Mouse (Mus musculus) hindbrain, embryonic 10.5 days (tissue): Measurements from ENCODE around the gene S1pr1. TPM values are rescaled to one million over a fixed set of nuclear protein-coding genes. Genes with fewer than 3 reads are reported as not detected.

Experiments used
- DNase-seq: peaks from one replicate; pipeline ENCODE4 v3.0.0-alpha.2; 2017; ENCODE audit warnings: low spot score
- H3K27ac ChIP-seq: fragments of 300-500 bp; sonication (generic); 2 replicates; pipeline ENCODE4 v1.5.1; 2016; ENCODE audit warnings: mild to moderate bottlenecking, moderate library complexity
- H3K27me3 ChIP-seq: fragments of 300-500 bp; sonication (generic); 2 replicates; pipeline ENCODE4 v1.6.1; 2016; ENCODE audit warnings: mild to moderate bottlenecking; ENCODE audit not compliant: poor library complexity, insufficient read depth, severe bottlenecking
- H3K36me3 ChIP-seq: fragments of 300-500 bp; sonication (generic); 2 replicates; pipeline ENCODE4 v1.6.1; 2016; ENCODE audit warnings: mild to moderate bottlenecking, moderate library complexity
- H3K4me1 ChIP-seq: fragments of 300-500 bp; sonication (generic); replicated peaks from 2 replicates; pipeline ENCODE4 v1.6.1; 2016; ENCODE audit warnings: mild to moderate bottlenecking
- H3K4me3 ChIP-seq: fragments of 300-500 bp; sonication (generic); 2 replicates; pipeline ENCODE4 v1.5.1; 2016; ENCODE audit warnings: mild to moderate bottlenecking, moderate library complexity
- H3K9me3 ChIP-seq: fragments of 300-500 bp; sonication (generic); 2 replicates; pipeline ENCODE4 v1.6.1; 2016; ENCODE audit warnings: mild to moderate bottlenecking, moderate library complexity
- WGBS: fragments of 180-500 bp; shearing (Covaris S2); methylation state at CpG from one replicate; pipeline ENCODE4 v1.1.7; 2016; 5-methylcytosine and 5-hydroxymethylcytosine counted together
- polyA plus RNA-seq: library from polyadenylated mRNA; unstranded; fragments of >200 nt; fragmentation: Nextera tagmentation; extraction: Ambion mirVana; gene quantifications from 2 replicates; pipeline ENCODE4 v1.2.1, GENCODE M21; 2016

Gene S1pr1
- 12.1 and 12.8 TPM in 2 replicates for polyA plus RNA-seq

GRCm38 (mm10) chr3:115714671-115715651 lies at the start of gene S1pr1:
Gene S1pr1 (minus strand): TSS chr3:115715072.
- peaks cover 27% of the 10 kb centered on the region; the same call in 1 of the 2 replicates for H3K4me1 ChIP-seq
- peak within 1 kb of the TSS; percentile 94 for H3K27ac ChIP-seq
- H3K9me3 ChIP-seq = no peaks in the 10 kb centered on the region
- H3K36me3 ChIP-seq = peaks cover 13% of the 10 kb centered on the region
- peaks cover 12% of the 10 kb centered on the region for H3K27me3 ChIP-seq
- under 1% methylated on average over 51 of the region's 51 CpGs for WGBS
- peak within 1 kb of the TSS; percentile 68 for H3K4me3 ChIP-seq
- peak; percentile 90 for DNase-seq

- Histone ChIP-seq H3K27me3 (no peaks in the 10 kb centered on the region), H3K4me1 (peaks cover 5% of the 10 kb centered on the region), H3K9me3 (no peaks in the 10 kb centered on the region), H3K36me3 (no peaks in the 10 kb centered on the region), H3K27ac (0 out of 2 replicates have a peak overlapping the region, but pooled peaks have one; percentile 12), H3K4me3 (no peak overlapping the region)
- WGBS = 64% methylated on average over 6 of the region's 6 CpGs
- DNase-seq = peak; percentile 14
These were observed 48.4 kb upstream of the S1pr1 start for GRCm38 (mm10) chr3:115763292-115763691.

DNA sequence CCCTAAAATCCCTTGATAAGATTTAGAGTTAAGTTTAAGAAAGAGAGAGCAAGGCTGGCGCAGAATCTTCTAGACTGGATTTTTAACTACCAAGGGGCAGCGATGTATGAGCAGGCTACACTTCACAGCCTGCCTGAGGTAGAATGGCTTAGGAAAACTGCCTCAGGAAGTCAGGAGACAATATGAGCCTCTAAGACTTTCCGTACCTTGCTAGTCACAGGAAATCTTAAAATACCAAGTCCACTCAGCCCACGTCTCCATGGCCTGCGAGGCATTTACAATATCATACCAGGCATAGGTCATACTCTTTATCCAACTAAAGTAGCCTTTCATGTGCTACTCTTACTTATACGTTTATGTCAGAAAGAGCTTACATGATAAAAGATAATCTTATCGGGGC lies 48.0 kb upstream of the S1pr1 start:
- no peaks in the 10 kb centered on the region for H3K36me3 ChIP-seq
- 85% methylated on average over 7 of the region's 7 CpGs for WGBS
- H3K4me1 ChIP-seq = peaks cover 6% of the 10 kb centered on the region
- DNase-seq = no peak
- H3K9me3 ChIP-seq = no peaks in the 10 kb centered on the region
- H3K27me3 ChIP-seq = no peaks in the 10 kb centered on the region
- H3K27ac ChIP-seq = no peak overlapping the region
- H3K4me3 ChIP-seq = no peak overlapping the region

DNA sequence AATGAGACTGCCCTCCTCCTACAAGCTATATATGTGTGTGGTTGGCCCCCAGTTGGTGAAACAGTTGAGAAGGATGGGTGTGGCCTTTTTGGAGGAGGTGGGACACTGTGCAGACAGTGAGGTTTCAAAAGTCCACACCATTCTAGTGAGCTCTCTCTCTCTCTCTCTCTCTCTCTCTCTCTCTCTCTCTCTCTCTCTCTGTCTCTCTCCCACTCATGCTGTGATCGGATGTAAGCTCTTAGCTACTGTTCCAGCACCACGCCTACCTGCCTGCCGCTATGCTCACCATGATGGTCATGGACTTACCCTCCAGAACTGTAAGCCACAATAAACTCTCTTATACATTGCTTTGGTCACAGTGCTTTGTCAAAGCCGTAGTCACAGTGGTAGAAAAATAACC lies 44.8 kb upstream of the S1pr1 start:
- Histone ChIP-seq H3K9me3 (no peaks in the 10 kb centered on the region), H3K4me1 (peaks cover 6% of the 10 kb centered on the region), H3K27me3 (no peaks in the 10 kb centered on the region), H3K36me3 (no peaks in the 10 kb centered on the region), H3K27ac (no peak overlapping the region), H3K4me3 (no peak overlapping the region)
- 95% methylated on average over 4 of the region's 4 CpGs for WGBS
- DNase-seq = no peak

GRCm38 (mm10) chr3:115758455-115758912 lies 43.6 kb upstream of the S1pr1 start:
- Histone ChIP-seq H3K27me3 (no peaks in the 10 kb centered on the region), H3K27ac (no peak overlapping the region), H3K4me3 (no peak overlapping the region; the same call in 1 of the 2 replicates), H3K4me1 (peaks cover 6% of the 10 kb centered on the region), H3K36me3 (no peaks in the 10 kb centered on the region), H3K9me3 (no peaks in the 10 kb centered on the region)
- WGBS = 15% methylated on average over 9 of the region's 9 CpGs
- peak; percentile 25 for DNase-seq

- no peak overlapping the region for H3K4me3 ChIP-seq
- no peak overlapping the region for H3K27ac ChIP-seq
- WGBS = 53% methylated on average over 8 of the region's 8 CpGs
- no peak for DNase-seq
- H3K9me3 ChIP-seq = no peaks in the 10 kb centered on the region
- no peaks in the 10 kb centered on the region for H3K27me3 ChIP-seq
- H3K36me3 ChIP-seq = no peaks in the 10 kb centered on the region
- H3K4me1 ChIP-seq = peaks cover 6% of the 10 kb centered on the region
These were observed 39.6 kb upstream of the S1pr1 start for GRCm38 (mm10) chr3:115754466-115754865.

- DNase-seq = no peak
- H3K9me3 ChIP-seq = no peaks in the 10 kb centered on the region
- H3K27ac ChIP-seq = no peak overlapping the region
- H3K36me3 ChIP-seq = no peaks in the 10 kb centered on the region
- H3K4me3 ChIP-seq = no peak overlapping the region
- 94% methylated on average over 3 of the region's 3 CpGs for WGBS
- no peaks in the 10 kb centered on the region for H3K4me1 ChIP-seq
- no peaks in the 10 kb centered on the region for H3K27me3 ChIP-seq
These were observed 35.5 kb upstream of the S1pr1 start for GRCm38 (mm10) chr3:115750369-115750768.

DNA sequence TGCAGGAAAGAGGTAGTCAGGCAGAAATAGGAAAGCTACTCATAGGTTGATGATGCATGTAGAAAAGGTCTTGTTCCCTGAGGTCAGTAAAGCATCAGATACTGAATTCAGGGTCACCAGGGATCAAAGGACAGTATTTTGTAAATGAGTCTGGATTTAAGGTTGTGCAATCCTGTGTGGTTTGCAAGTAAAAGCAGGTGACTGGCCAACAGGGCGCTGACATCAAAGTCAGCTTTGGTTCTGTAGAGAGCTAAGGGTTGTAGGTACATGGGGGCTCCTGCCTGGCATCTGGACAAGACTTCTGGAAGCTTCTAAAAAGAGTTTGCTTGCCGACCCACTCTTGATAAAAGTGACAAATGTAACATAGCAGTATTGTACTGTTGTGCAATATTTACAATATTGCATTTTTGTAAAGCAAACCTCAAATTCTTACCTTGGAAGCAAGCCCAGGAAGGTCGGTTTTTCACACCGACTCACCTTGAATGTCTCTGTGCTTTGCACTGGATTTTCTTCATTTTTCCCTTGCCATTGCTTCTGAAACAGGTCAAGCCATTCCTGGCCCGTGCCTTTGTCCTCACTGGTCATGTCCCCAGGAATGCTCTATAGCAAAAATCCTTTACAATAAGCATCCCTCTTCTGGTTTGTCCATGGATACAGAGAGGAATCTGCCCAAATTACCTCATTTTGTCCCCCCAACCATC lies 33.6 kb upstream of the S1pr1 start:
- Histone ChIP-seq H3K27me3 (no peaks in the 10 kb centered on the region), H3K9me3 (no peaks in the 10 kb centered on the region), H3K4me1 (no peaks in the 10 kb centered on the region), H3K27ac (no peak overlapping the region), H3K4me3 (no peak overlapping the region), H3K36me3 (no peaks in the 10 kb centered on the region)
- DNase-seq = no peak
- WGBS = 87% methylated on average over 5 of the region's 5 CpGs

- Histone ChIP-seq H3K4me3 (no peak overlapping the region), H3K36me3 (no peaks in the 10 kb centered on the region), H3K27me3 (no peaks in the 10 kb centered on the region), H3K27ac (no peak overlapping the region), H3K9me3 (no peaks in the 10 kb centered on the region), H3K4me1 (no peaks in the 10 kb centered on the region)
- DNase-seq = no peak
- WGBS = 89% methylated on average over 8 of the region's 8 CpGs
These were observed 31.6 kb upstream of the S1pr1 start for GRCm38 (mm10) chr3:115746511-115746910.

DNA sequence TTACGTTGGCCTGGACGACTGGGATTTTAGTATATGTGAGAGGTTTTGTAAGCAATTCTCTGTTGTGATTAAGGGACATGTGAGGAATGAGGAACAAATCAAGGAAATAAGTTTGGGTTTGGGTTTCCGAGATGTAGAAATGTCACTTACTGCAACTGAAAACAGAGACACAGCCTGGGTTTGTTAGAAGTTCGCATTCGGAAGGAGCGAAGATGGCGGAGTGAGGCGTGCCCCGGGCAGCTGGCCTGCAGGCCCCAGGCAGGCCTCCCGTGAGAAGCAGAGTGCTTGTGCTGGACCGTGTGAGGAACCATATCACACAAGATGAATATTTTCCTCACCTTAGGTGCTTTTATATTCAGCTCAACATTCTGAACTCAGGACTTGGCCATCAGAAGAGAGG lies 30.2 kb upstream of the S1pr1 start:
- H3K27ac ChIP-seq = no peak overlapping the region
- DNase-seq = no peak
- no peaks in the 10 kb centered on the region for H3K36me3 ChIP-seq
- H3K4me3 ChIP-seq = no peak overlapping the region
- H3K9me3 ChIP-seq = no peaks in the 10 kb centered on the region
- WGBS = 92% methylated on average over 11 of the region's 11 CpGs
- H3K4me1 ChIP-seq = no peaks in the 10 kb centered on the region
- H3K27me3 ChIP-seq = no peaks in the 10 kb centered on the region

- Histone ChIP-seq H3K4me1 (no peaks in the 10 kb centered on the region), H3K27me3 (no peaks in the 10 kb centered on the region), H3K4me3 (no peak overlapping the region), H3K9me3 (no peaks in the 10 kb centered on the region), H3K27ac (no peak overlapping the region), H3K36me3 (no peaks in the 10 kb centered on the region)
- WGBS = 70% methylated on average over 2 of the region's 2 CpGs
- no peak for DNase-seq
These were observed 23.7 kb upstream of the S1pr1 start for GRCm38 (mm10) chr3:115738524-115738923.

DNA sequence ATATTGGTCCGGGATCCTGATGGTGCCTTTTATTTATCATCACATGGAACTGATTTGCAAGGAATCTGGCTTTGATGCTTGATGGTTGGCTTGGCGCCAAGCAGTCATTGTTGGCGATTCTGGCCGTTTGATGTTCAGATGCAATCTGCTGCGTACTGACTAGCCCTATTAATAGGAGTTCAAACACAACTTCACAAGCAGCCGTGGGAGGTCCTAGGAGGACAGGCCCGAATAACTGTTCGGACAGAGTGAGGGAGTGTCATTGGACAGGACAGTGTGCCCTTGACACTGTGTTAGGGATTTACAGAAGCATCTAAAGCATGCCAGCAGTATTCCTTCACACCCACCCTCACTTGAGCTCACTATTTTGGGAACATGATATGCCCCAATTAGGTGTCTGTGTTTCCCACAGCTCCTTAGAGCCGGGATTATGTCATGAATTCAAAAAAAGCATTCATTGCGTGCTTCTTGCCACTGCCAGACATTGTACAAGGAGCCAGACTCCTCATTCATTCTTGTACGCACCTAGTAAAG lies 23.0 kb upstream of the S1pr1 start:
- Histone ChIP-seq H3K4me1 (no peaks in the 10 kb centered on the region), H3K27ac (no peak overlapping the region), H3K4me3 (no peak overlapping the region), H3K36me3 (no peaks in the 10 kb centered on the region), H3K27me3 (no peaks in the 10 kb centered on the region), H3K9me3 (no peaks in the 10 kb centered on the region)
- DNase-seq = peak; percentile 17
- 72% methylated on average over 11 of the region's 11 CpGs for WGBS

- no peaks in the 10 kb centered on the region for H3K4me1 ChIP-seq
- no peak for DNase-seq
- 92% methylated on average over 3 of the region's 3 CpGs for WGBS
These were observed 20.7 kb upstream of the S1pr1 start for GRCm38 (mm10) chr3:115735540-115735939.

More at GRCm38 (mm10) chr3:115735540-115735939, 20.7 kb upstream of the S1pr1 start:
- Histone ChIP-seq H3K27me3 (no peaks in the 10 kb centered on the region), H3K4me3 (no peak overlapping the region), H3K27ac (no peak overlapping the region), H3K36me3 (no peaks in the 10 kb centered on the region), H3K9me3 (no peaks in the 10 kb centered on the region)
